Mouse (Mus musculus): ENCODE measurements around the gene Rae1.

Rae1 gene

DNA sequence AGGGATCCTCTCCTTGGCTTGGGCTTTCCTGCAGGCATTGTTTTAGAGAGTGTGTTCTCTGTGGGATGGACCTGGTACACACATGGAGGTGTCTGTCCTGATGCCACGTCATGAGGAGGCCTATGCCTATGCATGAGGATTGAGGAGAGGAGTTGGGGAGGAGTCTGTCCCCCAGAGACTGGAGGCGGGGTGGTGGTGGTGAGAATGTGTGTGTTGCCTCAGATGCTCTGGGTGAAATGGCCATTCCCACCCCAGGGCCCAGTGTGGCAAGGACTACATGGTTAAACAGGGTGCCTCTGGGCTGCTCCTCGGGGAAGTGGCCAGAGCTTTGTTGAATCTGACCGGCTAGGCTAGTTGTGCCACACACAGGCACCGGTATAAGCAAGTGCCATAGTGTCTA, 26.4 kb downstream of the Rae1 start:
- Histone ChIP-seq H3K4me1 (replicated peaks; ENCODE audit: low read depth, low read length) (peaks cover 91% of the 10 kb centered on the region), H3K9me3 (ENCODE audit: low read length) (no peaks in the 10 kb centered on the region), H3K27me3 (ENCODE audit: insufficient read depth, low read length) (peaks cover 3% of the 10 kb centered on the region), H3K4me3 (replicated peaks; ENCODE audit: low read length) (0 out of 2 replicates have a peak overlapping the region, but pooled peaks have one; percentile 13), H3K36me3 (ENCODE audit: insufficient read depth, low read length) (peaks cover 89% of the 10 kb centered on the region)
- TF ChIP-seq POU5F1 (IDR thresholded peaks at IDR 0.05; ENCODE audit: borderline replicate concordance, low read length) (no peak), NANOG (IDR thresholded peaks at IDR 0.05; ENCODE audit: borderline replicate concordance, low read length) (no peak), CTCF (conservative IDR thresholded peaks at IDR 0.05; ENCODE audit: low read length) (no peak)

DNA sequence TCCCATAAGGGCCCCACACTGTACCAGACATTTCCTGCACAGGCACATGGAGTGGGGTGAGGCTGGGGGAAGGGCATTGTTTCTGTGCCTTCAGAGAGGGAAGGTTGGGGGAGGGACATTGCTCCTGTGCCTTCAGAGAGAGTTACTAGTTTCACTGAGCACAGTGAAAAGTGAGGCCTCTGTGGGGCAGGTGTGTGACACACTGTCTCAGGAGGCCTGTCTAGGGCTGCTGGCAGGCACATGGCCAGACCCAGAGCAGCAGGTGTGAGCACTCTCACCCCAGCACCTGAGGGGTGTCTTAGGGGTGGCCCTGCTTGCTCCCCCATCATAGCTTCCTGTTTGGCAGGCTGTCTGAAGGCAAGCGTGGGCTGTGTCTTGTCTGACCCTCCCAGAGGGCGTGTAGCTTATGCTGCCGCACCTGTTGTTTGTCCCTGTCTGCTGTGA, 26.8 kb downstream of the Rae1 start:
- H3K4me3 ChIP-seq (replicated peaks; ENCODE audit: low read length), result no peak overlapping the region
- TF ChIP-seq POU5F1 (IDR thresholded peaks at IDR 0.05; ENCODE audit: borderline replicate concordance, low read length), result no peak
- TF ChIP-seq NANOG (IDR thresholded peaks at IDR 0.05; ENCODE audit: borderline replicate concordance, low read length), result no peak
- TF ChIP-seq CTCF (conservative IDR thresholded peaks at IDR 0.05; ENCODE audit: low read length), result no peak
- no peaks in the 10 kb centered on the region for H3K9me3 ChIP-seq (ENCODE audit: low read length)
- no peaks in the 10 kb centered on the region for H3K27me3 ChIP-seq (ENCODE audit: insufficient read depth, low read length)
- H3K36me3 ChIP-seq (ENCODE audit: insufficient read depth, low read length), result peaks cover 94% of the 10 kb centered on the region
- peaks cover 92% of the 10 kb centered on the region for H3K4me1 ChIP-seq (replicated peaks; ENCODE audit: low read depth, low read length)

DNA sequence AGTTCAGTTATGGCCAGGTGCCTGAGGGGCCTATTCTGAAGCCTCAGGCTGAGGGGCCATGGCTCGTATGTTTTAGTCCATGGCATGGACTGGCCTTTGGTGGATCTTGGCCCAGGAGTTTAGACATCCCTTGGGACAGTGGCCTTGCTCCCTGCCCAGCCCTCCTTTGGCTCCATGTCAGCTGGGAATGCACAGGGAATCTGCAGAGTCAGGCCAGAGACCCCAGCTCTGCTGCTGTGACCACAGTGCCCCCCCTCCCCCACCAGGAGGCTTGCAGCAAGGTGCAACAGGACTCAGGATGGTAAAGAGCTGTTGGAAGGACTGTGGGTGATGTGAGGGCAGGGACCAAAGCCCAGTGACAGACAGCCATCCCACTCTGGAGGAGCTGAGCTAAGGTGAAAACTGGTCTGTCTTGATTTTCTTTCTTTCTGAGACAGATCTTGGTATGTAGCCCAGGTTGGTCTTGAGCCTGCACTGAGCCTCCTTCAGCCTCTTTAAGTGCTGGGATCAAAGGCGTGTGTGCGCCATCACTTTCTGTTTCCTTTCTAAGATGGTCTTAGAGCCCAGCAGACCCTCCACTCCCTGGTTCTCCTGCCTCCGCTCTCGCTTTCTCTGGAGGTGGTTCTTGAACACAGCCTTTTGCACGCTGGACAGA, 27.4 kb downstream of the Rae1 start:
- H3K36me3 ChIP-seq (ENCODE audit: insufficient read depth, low read length), result peaks cover 100% of the 10 kb centered on the region
- H3K27me3 ChIP-seq (ENCODE audit: insufficient read depth, low read length), result no peaks in the 10 kb centered on the region
- TF ChIP-seq CTCF (conservative IDR thresholded peaks at IDR 0.05; ENCODE audit: low read length) (no peak), NANOG (IDR thresholded peaks at IDR 0.05; ENCODE audit: borderline replicate concordance, low read length) (no peak), POU5F1 (IDR thresholded peaks at IDR 0.05; ENCODE audit: borderline replicate concordance, low read length) (no peak)
- peaks cover 97% of the 10 kb centered on the region for H3K4me1 ChIP-seq (replicated peaks; ENCODE audit: low read depth, low read length)
- no peaks in the 10 kb centered on the region for H3K9me3 ChIP-seq (ENCODE audit: low read length)
- no peak overlapping the region for H3K4me3 ChIP-seq (replicated peaks; ENCODE audit: low read length)

DNA sequence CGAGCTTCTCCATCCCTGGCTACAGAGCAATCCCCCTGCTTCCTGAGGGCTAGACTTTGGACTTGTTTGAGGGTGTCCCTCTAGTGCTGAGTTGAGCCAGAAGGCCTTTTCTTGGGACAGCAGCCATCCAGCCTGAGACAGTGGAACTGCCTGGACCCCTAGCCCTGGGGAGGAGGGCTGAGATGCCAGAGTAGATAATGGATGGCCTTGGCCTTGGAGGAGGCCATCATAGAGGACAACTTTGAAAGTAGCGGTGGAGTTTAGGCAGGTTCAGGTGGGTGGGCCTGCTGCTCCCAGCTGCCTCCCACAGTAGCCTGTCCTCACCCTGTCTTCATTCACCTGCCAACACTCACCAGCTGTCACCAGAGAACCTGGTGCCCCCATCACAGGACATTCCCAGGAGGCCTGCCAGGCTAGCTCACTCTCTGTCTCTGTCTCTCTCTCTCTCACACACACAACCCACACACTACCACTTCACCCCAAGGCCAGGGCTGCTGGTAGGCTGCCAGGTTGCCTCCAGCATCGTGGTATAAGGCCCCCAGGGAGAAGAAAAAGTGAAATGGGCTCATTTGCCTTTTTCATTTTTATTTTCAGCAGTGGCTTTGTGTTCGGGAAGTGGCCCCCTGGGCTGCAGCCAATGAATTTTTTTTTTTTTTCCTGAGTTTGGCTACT, 28.0 kb downstream of the Rae1 start:
- Histone ChIP-seq H3K36me3 (ENCODE audit: insufficient read depth, low read length) (peaks cover 100% of the 10 kb centered on the region), H3K4me1 (replicated peaks; ENCODE audit: low read depth, low read length) (peaks cover 97% of the 10 kb centered on the region), H3K9me3 (ENCODE audit: low read length) (no peaks in the 10 kb centered on the region), H3K4me3 (replicated peaks; ENCODE audit: low read length) (no peak overlapping the region), H3K27me3 (ENCODE audit: insufficient read depth, low read length) (no peaks in the 10 kb centered on the region)
- TF ChIP-seq POU5F1 (IDR thresholded peaks at IDR 0.05; ENCODE audit: borderline replicate concordance, low read length) (no peak), NANOG (IDR thresholded peaks at IDR 0.05; ENCODE audit: borderline replicate concordance, low read length) (no peak), CTCF (conservative IDR thresholded peaks at IDR 0.05; ENCODE audit: low read length) (no peak)

DNA sequence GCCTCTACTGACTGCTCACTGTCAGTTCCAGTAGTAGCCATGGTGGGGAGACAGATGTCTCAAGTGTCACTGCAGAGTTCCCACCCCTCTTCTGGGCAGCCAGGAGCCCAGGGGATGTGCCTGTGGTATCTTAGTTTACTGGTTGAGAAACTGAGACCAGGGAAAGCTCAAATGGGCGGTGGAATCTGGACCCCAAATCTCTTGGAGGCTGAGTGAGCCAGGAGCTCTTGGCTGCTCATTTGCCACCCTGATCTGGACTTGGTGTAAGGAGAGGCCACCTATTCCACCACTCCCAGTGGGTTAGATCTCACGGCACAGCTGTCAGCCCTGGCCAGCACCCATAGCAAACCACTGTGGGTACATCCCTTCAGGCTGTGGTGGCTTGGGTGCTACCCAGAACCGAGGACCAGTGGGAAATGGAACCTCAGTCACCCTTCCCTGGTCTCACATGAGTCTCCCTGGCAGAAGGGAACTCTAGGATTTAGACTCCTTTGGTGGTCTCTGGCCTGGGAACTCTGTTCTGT, 28.7 kb downstream of the Rae1 start:
- Histone ChIP-seq H3K36me3 (ENCODE audit: insufficient read depth, low read length) (peaks cover 100% of the 10 kb centered on the region), H3K4me3 (replicated peaks; ENCODE audit: low read length) (no peak overlapping the region), H3K4me1 (replicated peaks; ENCODE audit: low read depth, low read length) (peaks cover 90% of the 10 kb centered on the region), H3K9me3 (ENCODE audit: low read length) (no peaks in the 10 kb centered on the region), H3K27me3 (ENCODE audit: insufficient read depth, low read length) (no peaks in the 10 kb centered on the region)
- no peak for TF ChIP-seq POU5F1 (IDR thresholded peaks at IDR 0.05; ENCODE audit: borderline replicate concordance, low read length)
- no peak for TF ChIP-seq NANOG (IDR thresholded peaks at IDR 0.05; ENCODE audit: borderline replicate concordance, low read length)
- TF ChIP-seq CTCF (conservative IDR thresholded peaks at IDR 0.05; ENCODE audit: low read length), result no peak

DNA sequence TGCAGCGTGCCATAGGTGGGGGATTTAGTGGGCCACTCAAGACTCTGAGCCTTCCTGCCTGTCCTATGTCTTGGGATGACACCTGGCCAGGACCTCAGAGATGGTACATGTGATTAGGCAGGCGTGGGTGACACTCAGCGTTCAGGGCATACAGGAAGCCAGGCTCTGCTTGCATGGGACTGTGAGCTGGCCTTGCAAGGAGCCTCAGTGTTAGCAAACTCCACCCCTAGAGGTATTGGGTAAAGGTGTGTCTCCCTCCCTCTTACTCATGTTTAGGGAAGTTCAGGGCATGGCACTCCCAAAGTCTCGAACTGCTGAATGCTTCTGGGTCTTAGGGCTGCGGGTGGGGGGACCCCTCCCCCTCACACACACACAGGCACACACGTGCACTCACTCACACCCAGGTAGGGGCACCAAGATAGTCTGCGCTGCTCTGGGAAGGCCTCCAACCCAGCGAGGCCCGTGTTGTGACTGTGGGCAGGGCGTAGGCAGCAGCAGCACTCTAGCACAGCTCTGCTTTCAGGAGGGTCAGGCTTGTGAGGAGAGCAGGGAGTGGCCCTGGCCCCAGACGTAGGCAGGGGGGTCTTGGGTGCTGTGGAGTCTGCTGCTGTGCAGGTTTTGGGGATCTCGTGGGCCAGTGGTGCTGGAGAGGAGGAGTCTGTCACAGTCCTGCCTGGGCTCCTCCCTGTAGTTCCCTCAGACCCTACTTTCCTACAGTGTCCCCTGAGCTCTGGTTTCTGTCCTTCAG, 30.8 kb downstream of the Rae1 start:
- Histone ChIP-seq H3K27me3 (ENCODE audit: insufficient read depth, low read length) (no peaks in the 10 kb centered on the region), H3K36me3 (ENCODE audit: insufficient read depth, low read length) (peaks cover 100% of the 10 kb centered on the region), H3K9me3 (ENCODE audit: low read length) (no peaks in the 10 kb centered on the region), H3K4me1 (replicated peaks; ENCODE audit: low read depth, low read length) (peaks cover 69% of the 10 kb centered on the region), H3K4me3 (replicated peaks; ENCODE audit: low read length) (no peak overlapping the region)
- TF ChIP-seq CTCF (conservative IDR thresholded peaks at IDR 0.05; ENCODE audit: low read length), result no peak
- TF ChIP-seq NANOG (IDR thresholded peaks at IDR 0.05; ENCODE audit: borderline replicate concordance, low read length), result no peak

DNA sequence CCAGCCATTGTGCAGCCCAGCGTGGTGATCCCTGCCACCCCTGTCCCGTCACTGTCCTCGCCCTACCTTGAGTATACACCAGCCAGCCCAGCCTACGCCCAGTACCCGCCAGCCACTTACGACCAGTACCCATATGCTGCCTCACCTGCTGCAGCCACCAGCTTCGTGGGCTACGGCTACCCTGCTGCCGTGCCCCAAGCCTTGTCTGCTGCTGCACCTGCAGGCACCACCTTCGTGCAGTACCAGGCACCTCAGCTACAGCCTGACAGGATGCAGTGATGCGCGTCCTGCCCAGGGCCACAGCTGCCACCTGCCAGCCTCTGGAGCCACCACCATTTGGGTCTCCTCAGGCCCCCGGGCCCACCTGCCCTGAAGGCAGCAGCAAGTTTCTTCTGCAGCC, 33.6 kb downstream of the Rae1 start:
- H3K4me3 ChIP-seq (replicated peaks; ENCODE audit: low read length), result no peak overlapping the region
- H3K9me3 ChIP-seq (ENCODE audit: low read length), result no peaks in the 10 kb centered on the region
- H3K4me1 ChIP-seq (replicated peaks; ENCODE audit: low read depth, low read length), result peaks cover 47% of the 10 kb centered on the region
- no peak for TF ChIP-seq POU5F1 (IDR thresholded peaks at IDR 0.05; ENCODE audit: borderline replicate concordance, low read length)
- TF ChIP-seq CTCF (conservative IDR thresholded peaks at IDR 0.05; ENCODE audit: low read length), result no peak
- TF ChIP-seq NANOG (IDR thresholded peaks at IDR 0.05; ENCODE audit: borderline replicate concordance, low read length), result no peak
- no peaks in the 10 kb centered on the region for H3K27me3 ChIP-seq (ENCODE audit: insufficient read depth, low read length)
- peaks cover 82% of the 10 kb centered on the region for H3K36me3 ChIP-seq (ENCODE audit: insufficient read depth, low read length)

DNA sequence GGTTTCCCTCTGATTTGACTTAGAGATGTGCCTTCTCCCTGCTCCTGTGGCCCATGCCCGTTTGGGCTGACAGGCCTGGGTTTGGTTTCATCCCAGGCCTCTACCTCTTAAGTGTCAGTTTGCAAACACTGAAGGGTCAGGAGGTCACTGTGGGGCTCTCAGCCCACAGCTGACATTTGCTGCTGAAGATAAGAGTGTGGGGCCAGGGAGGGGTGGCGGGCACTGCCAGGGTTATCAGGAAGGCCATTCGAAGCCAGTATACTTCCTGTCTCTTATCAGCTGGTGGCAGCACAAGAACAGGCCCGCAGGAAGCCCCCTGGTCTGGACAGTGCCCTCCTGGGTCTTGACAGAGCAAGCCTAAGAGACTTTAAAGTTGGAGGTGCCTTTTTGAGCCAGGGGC, 35.1 kb downstream of the Rae1 start:
- Histone ChIP-seq H3K4me1 (replicated peaks; ENCODE audit: low read depth, low read length) (peaks cover 33% of the 10 kb centered on the region), H3K4me3 (replicated peaks; ENCODE audit: low read length) (no peak overlapping the region), H3K9me3 (ENCODE audit: low read length) (no peaks in the 10 kb centered on the region), H3K36me3 (ENCODE audit: insufficient read depth, low read length) (peaks cover 67% of the 10 kb centered on the region), H3K27me3 (ENCODE audit: insufficient read depth, low read length) (no peaks in the 10 kb centered on the region)
- TF ChIP-seq NANOG (IDR thresholded peaks at IDR 0.05; ENCODE audit: borderline replicate concordance, low read length), result no peak
- no peak for TF ChIP-seq CTCF (conservative IDR thresholded peaks at IDR 0.05; ENCODE audit: low read length)
- TF ChIP-seq POU5F1 (IDR thresholded peaks at IDR 0.05; ENCODE audit: borderline replicate concordance, low read length), result no peak
